Mouse (Mus musculus) bone marrow macrophage, adult 2 months (primary cell): ENCODE measurements at regions not wholly inside any gene's neighbourhood (a gene's known extent, or its start where the extent isn't known, plus 50 kb on each side); places are given as distances from the start of the nearest gene placed in this dataset.

Source experiments
- CTCF ChIP-seq: IDR thresholded peaks from 2 replicates; pipeline ENCODE4 v1.5.1; 2012; ENCODE audit warnings: low read depth, mild to moderate bottlenecking, low read length, moderate library complexity
- POLR2A ChIP-seq: IDR thresholded peaks from 2 replicates; pipeline ENCODE4 v1.6.1; 2012; ENCODE audit warnings: mild to moderate bottlenecking, low read depth, low read length, borderline replicate concordance

GRCm38 (mm10) chr5:103355372-103356300, 69.4 kb upstream of the Ptpn13 start:
- TF ChIP-seq CTCF (peak; percentile 53; the same call in 1 of the 2 replicates), POLR2A (no peak)
